Mouse (Mus musculus) liver, embryonic 12.5 days (tissue): ENCODE data around the gene Six5. TPM values are rescaled to one million over a fixed set of nuclear protein-coding genes. Genes with fewer than 3 reads are reported as not detected.
"Not testable (repeated sequence)": the region's sequence is repeated elsewhere in the genome, so short reads cannot be mapped to it uniquely, and the experiment has no call there.

Experiments used
- ATAC-seq: fragments of 200-750 bp; cut with Nextera tagmentation; 2 replicates; pipeline ENCODE4 v1.8.0; 2017; ENCODE audit warnings: moderate number of reproducible peaks, mild to moderate bottlenecking, moderate library complexity
- H3K27ac ChIP-seq: fragments of 300-500 bp; sonication (generic); 2 replicates; pipeline ENCODE4 v1.5.1; 2016; ENCODE audit warnings: mild to moderate bottlenecking
- H3K27me3 ChIP-seq: fragments of 300-500 bp; sonication (generic); replicated peaks from 2 replicates; pipeline ENCODE4 v1.6.1; 2016; ENCODE audit warnings: mild to moderate bottlenecking, moderate library complexity
- H3K36me3 ChIP-seq: fragments of 300-500 bp; sonication (generic); 2 replicates; pipeline ENCODE4 v1.6.1; 2016; ENCODE audit warnings: mild to moderate bottlenecking, moderate library complexity
- H3K4me1 ChIP-seq: fragments of 300-500 bp; sonication (generic); 2 replicates; pipeline ENCODE4 v1.6.1; 2016
- H3K4me2 ChIP-seq: fragments of 300-500 bp; sonication (generic); 2 replicates; pipeline ENCODE4 v1.6.1; 2016; ENCODE audit warnings: mild to moderate bottlenecking, moderate library complexity
- H3K4me3 ChIP-seq: fragments of 300-500 bp; sonication (generic); 2 replicates; pipeline ENCODE4 v1.5.1; 2016; ENCODE audit warnings: mild to moderate bottlenecking, moderate library complexity
- H3K9ac ChIP-seq: fragments of 300-500 bp; sonication (generic); 2 replicates; pipeline ENCODE4 v1.6.1; 2016; ENCODE audit warnings: mild to moderate bottlenecking, moderate library complexity
- H3K9me3 ChIP-seq: fragments of 300-500 bp; sonication (generic); replicated peaks from 2 replicates; pipeline ENCODE4 v1.6.1; 2016; ENCODE audit warnings: mild to moderate bottlenecking, moderate library complexity
- WGBS: fragments of 180-500 bp; shearing (Covaris S2); methylation state at CpG from one replicate; pipeline ENCODE4 v1.1.7; 2016; ENCODE audit not compliant: insufficient replicate concordance; 5-methylcytosine and 5-hydroxymethylcytosine counted together
- polyA plus RNA-seq: library from polyadenylated mRNA; unstranded; fragments of >200 nt; fragmentation: Nextera tagmentation; extraction: Ambion mirVana; gene quantifications from 2 replicates; pipeline ENCODE4 v1.2.1, GENCODE M21; 2016

The Six5 gene
- polyA plus RNA-seq, 1 experiment from 2014 or later = 1.8 TPM

DNA sequence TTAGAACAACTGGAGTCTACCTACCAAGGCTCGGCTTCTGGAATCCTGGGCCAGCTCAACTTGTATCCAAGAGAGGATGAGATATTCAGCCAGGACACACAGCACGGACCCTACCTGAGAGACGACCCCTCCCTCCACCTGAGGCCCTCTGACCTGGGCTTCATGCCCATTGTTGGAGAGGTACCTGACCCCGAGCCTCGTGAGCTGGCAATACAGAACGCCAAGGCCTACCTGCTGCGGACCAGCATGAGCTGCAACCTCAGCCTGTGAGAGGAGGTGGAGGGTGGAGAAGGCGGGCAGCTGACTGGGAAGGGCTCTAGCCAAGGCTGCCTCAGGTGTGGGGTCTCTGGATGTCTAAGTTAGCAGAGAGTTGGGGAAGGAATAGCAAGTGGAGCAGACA is 39.3 kb upstream of the Six5 start:
- no peak for ATAC-seq
- H3K9me3 ChIP-seq = no peaks in the 10 kb centered on the region
- no peaks in the 10 kb centered on the region for H3K4me1 ChIP-seq
- H3K9ac ChIP-seq = no peak overlapping the region
- H3K27me3 ChIP-seq = no peaks in the 10 kb centered on the region; the same call in 1 of the 2 replicates
- no peak overlapping the region for H3K27ac ChIP-seq
- H3K4me3 ChIP-seq = no peak overlapping the region
- WGBS = 83% methylated on average over 8 of the region's 8 CpGs
- H3K4me2 ChIP-seq = no peak overlapping the region
- peaks cover 53% of the 10 kb centered on the region for H3K36me3 ChIP-seq

DNA sequence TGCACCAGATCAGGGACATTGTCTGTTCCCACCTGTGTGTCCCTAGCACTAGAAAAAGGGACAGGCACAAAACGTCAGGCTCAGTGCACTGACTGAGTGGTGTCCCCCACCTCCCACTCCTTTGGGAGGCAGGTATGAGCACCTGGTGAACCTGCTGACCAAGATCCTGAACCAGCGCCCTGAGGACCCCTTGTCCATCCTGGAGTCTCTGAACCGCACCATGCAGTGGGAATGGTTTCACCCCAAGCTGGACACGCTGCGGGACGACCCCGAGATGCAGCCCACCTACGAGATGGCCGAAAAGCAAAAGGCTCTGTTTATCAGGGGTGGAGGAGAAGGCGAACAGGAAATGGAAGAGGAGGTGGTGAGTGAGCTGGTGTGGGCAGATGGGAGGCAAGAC is 37.0 kb upstream of the Six5 start:
- H3K4me1 ChIP-seq = no peaks in the 10 kb centered on the region
- H3K36me3 ChIP-seq = peaks cover 30% of the 10 kb centered on the region
- ATAC-seq = no peak
- no peak overlapping the region for H3K27ac ChIP-seq
- H3K4me2 ChIP-seq = no peak overlapping the region
- H3K9me3 ChIP-seq = no peaks in the 10 kb centered on the region
- no peak overlapping the region for H3K4me3 ChIP-seq
- WGBS = 65% methylated on average over 10 of the region's 10 CpGs
- no peak overlapping the region for H3K9ac ChIP-seq
- peaks cover 5% of the 10 kb centered on the region; the same call in 1 of the 2 replicates for H3K27me3 ChIP-seq

DNA sequence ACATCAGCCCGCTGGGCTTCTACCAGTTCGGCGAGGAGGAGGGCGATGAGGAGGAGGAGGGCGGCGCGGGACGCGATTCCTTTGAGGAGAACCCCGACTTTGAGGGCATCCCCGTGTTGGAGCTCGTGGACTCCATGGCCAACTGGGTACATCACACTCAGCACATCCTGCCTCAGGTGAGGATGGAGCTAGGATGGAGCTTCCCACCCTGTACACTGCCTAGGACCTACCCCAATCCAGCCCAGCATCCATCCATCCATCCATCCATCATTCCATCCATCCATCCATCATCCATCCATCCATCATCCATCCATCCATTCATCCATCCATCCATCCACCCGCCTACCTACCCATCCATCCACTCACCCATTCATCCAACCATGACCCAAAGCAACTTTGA is 28.5 kb upstream of the Six5 start:
- no peak overlapping the region for H3K4me3 ChIP-seq
- 37% methylated on average over 13 of the region's 13 CpGs for WGBS

DNA sequence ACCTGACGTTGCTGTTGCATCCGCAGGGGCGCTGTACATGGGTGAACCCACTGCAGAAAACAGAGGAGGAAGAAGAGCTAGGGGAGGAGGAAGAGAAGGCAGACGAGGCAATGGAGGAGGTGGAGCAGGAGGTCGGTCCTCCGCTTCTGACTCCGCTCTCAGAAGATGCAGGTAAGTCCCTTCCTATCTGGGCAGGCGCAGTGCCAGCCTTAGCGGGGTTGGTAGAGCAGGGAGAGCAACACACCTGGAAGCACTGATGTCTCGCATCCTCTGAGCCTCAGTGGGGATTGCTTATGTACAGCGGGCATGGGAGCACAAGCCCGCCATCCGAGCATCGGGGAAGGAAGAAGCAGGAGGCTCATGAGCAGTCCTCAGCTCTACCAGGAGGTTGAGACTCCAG is 27.3 kb upstream of the Six5 start:
- Histone ChIP-seq H3K27ac (no peak overlapping the region), H3K9ac (no peak overlapping the region), H3K27me3 (peaks cover 73% of the 10 kb centered on the region), H3K4me3 (no peak overlapping the region), H3K36me3 (no peaks in the 10 kb centered on the region), H3K4me1 (peaks cover 9% of the 10 kb centered on the region), H3K4me2 (no peak overlapping the region), H3K9me3 (no peaks in the 10 kb centered on the region)
- no peak for ATAC-seq
- 27% methylated on average over 14 of the region's 14 CpGs for WGBS

More for the DNA sequence above, 28.5 kb upstream of the Six5 start:
- Histone ChIP-seq H3K9me3 (no peaks in the 10 kb centered on the region), H3K4me2 (no peak overlapping the region), H3K27me3 (peaks cover 68% of the 10 kb centered on the region), H3K27ac (no peak overlapping the region), H3K36me3 (no peaks in the 10 kb centered on the region), H3K4me1 (peaks cover 9% of the 10 kb centered on the region), H3K9ac (no peak overlapping the region)
- no peak for ATAC-seq

GRCm38 (mm10) chr7:19067935-19068334 is 26.5 kb upstream of the Six5 start:
- Histone ChIP-seq H3K9me3 (no peaks in the 10 kb centered on the region), H3K27me3 (peaks cover 78% of the 10 kb centered on the region), H3K9ac (no peak overlapping the region), H3K4me1 (peaks cover 9% of the 10 kb centered on the region), H3K4me3 (no peak overlapping the region), H3K36me3 (no peaks in the 10 kb centered on the region), H3K27ac (no peak overlapping the region), H3K4me2 (no peak overlapping the region)
- ATAC-seq = no peak
- WGBS = 47% methylated on average over 13 of the region's 14 CpGs

- WGBS = 2% methylated on average over 2 of the region's 2 CpGs
- H3K4me2 ChIP-seq = no peak overlapping the region
Measured at GRCm38 (mm10) chr7:19068707-19069106, 25.7 kb upstream of the Six5 start.

GRCm38 (mm10) chr7:19069500-19069899 is 24.9 kb upstream of the Six5 start:
- no peak for ATAC-seq
- peaks cover 9% of the 10 kb centered on the region for H3K4me1 ChIP-seq
- H3K27me3 ChIP-seq = peaks cover 73% of the 10 kb centered on the region
- 34% methylated on average over 3 of the region's 3 CpGs for WGBS
- H3K27ac ChIP-seq = no peak overlapping the region
- no peak overlapping the region for H3K9ac ChIP-seq
- no peaks in the 10 kb centered on the region for H3K9me3 ChIP-seq
- no peak overlapping the region for H3K4me2 ChIP-seq
- H3K4me3 ChIP-seq = no peak overlapping the region
- H3K36me3 ChIP-seq = no peaks in the 10 kb centered on the region

More at GRCm38 (mm10) chr7:19068707-19069106, 25.7 kb upstream of the Six5 start:
- no peaks in the 10 kb centered on the region for H3K36me3 ChIP-seq
- no peak overlapping the region for H3K9ac ChIP-seq
- H3K9me3 ChIP-seq = no peaks in the 10 kb centered on the region
- no peak overlapping the region for H3K27ac ChIP-seq
- no peak for ATAC-seq
- no peak overlapping the region for H3K4me3 ChIP-seq
- H3K27me3 ChIP-seq = peaks cover 78% of the 10 kb centered on the region
- peaks cover 9% of the 10 kb centered on the region for H3K4me1 ChIP-seq

GRCm38 (mm10) chr7:19071024-19071423 is 23.4 kb upstream of the Six5 start:
- peaks cover 58% of the 10 kb centered on the region for H3K27me3 ChIP-seq
- not testable (repeated sequence) for H3K9ac ChIP-seq, H3K36me3 ChIP-seq, H3K27ac ChIP-seq, H3K4me2 ChIP-seq, H3K4me3 ChIP-seq, ATAC-seq, H3K9me3 ChIP-seq
- WGBS = 38% methylated on average over 3 of the region's 3 CpGs
- peaks cover 18% of the 10 kb centered on the region for H3K4me1 ChIP-seq

DNA sequence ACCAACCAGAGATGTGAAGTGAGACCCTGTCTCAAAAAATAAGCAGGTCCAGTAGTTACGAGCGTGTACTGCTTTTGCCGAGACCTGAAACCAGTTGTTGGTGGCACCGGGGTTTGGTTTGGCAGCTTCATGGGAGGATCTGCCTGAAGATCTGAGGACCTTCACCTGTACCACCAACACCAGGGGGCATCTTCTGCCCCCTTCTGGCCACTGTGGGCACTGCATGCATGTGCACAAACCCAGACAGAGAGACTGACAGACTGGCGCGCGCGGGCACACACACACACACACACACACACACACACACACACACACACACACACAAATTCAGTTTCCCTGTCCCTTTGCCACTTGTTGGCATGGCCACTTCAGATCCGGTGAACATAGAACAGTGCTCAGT is 20.9 kb upstream of the Six5 start:
- no peak overlapping the region for H3K4me2 ChIP-seq
- peaks cover 6% of the 10 kb centered on the region for H3K36me3 ChIP-seq
- no peak for ATAC-seq
- no peak overlapping the region for H3K4me3 ChIP-seq
- no peaks in the 10 kb centered on the region for H3K9me3 ChIP-seq
- WGBS = 64% methylated on average over 9 of the region's 9 CpGs
- peaks cover 30% of the 10 kb centered on the region for H3K4me1 ChIP-seq
- no peak overlapping the region for H3K9ac ChIP-seq
- no peak overlapping the region for H3K27ac ChIP-seq
- peaks cover 34% of the 10 kb centered on the region for H3K27me3 ChIP-seq

- H3K36me3 ChIP-seq = peaks cover 16% of the 10 kb centered on the region
- H3K27me3 ChIP-seq = peaks cover 39% of the 10 kb centered on the region
- H3K4me2 ChIP-seq = no peak overlapping the region
- H3K9me3 ChIP-seq = no peaks in the 10 kb centered on the region
- ATAC-seq = no peak
- 81% methylated on average over 6 of the region's 6 CpGs for WGBS
- no peak overlapping the region for H3K4me3 ChIP-seq
- no peak overlapping the region for H3K27ac ChIP-seq
- H3K4me1 ChIP-seq = peaks cover 40% of the 10 kb centered on the region
- no peak overlapping the region for H3K9ac ChIP-seq
Measured at GRCm38 (mm10) chr7:19074494-19074893, 19.9 kb upstream of the Six5 start.

- peaks cover 42% of the 10 kb centered on the region for H3K4me1 ChIP-seq
- 0 out of 2 replicates have a peak overlapping the region, but pooled peaks have one; percentile 10 for H3K27ac ChIP-seq
- no peak for ATAC-seq
- H3K9me3 ChIP-seq = no peaks in the 10 kb centered on the region
- H3K4me3 ChIP-seq = peak overlapping the region; percentile 81
- H3K36me3 ChIP-seq = peaks cover 24% of the 10 kb centered on the region
- H3K4me2 ChIP-seq = peak overlapping the region; percentile 95
- peaks cover 42% of the 10 kb centered on the region for H3K27me3 ChIP-seq
- 52% methylated on average over 5 of the region's 5 CpGs for WGBS
- peak overlapping the region; percentile 86; the same call in 1 of the 2 replicates for H3K9ac ChIP-seq
Measured at GRCm38 (mm10) chr7:19075231-19075630, 19.2 kb upstream of the Six5 start.

- Histone ChIP-seq H3K4me3 (peak within 1 kb of the TSS; percentile 81), H3K4me2 (peak within 1 kb of the TSS; percentile 95), H3K9me3 (no peaks in the 10 kb centered on the region), H3K9ac (peak within 1 kb of the TSS; percentile 86), H3K27ac (peak within 1 kb of the TSS; percentile 81), H3K36me3 (peaks cover 31% of the 10 kb centered on the region), H3K4me1 (peaks cover 42% of the 10 kb centered on the region), H3K27me3 (peaks cover 44% of the 10 kb centered on the region)
- 3% methylated on average over 76 of the region's 91 CpGs for WGBS
- peak; percentile 95 for ATAC-seq
Measured at GRCm38 (mm10) chr7:19075723-19076585, 18.4 kb upstream of the Six5 start, which contains the start of gene Dmwd. Dmwd (plus strand) TSS chr7:19076227.
